Mouse (Mus musculus): ENCODE measurements around the gene Smim13. TPM values are rescaled to one million over a fixed set of nuclear protein-coding genes. Genes with fewer than 3 reads are reported as not detected.
A peak's percentile ranks its signal among the peaks of the same experiment; 100 is the strongest.

The Smim13 gene
- polyA plus RNA-seq, 1 experiment from 2014 or later = 11.0 TPM

DNA sequence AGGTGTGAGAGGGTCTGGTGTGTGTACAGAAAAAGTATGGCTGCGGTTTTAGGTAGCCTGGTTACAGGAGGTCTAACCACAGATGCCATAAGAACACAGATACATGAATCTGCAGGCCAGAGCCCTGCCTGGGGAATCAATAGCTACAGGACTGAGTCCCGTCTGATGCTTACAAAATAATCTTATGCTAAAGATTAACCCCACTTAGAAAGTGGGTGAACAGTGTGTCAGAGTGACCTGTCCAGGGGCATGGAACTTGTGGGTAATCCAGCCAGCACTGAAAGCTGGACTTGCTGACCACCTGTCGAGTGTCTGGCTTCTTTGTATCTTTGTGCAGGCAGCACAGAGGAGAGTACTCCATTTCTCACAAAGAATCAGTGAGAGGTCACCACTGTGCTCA, 33.4 kb upstream of the Smim13 start:
- Histone ChIP-seq H3K27me3 (ENCODE audit: control insufficient read depth, insufficient read depth, low read length) (no peaks in the 10 kb centered on the region), H3K4me1 (ENCODE audit: control insufficient read depth, insufficient read depth, low read length) (0 out of 2 replicates have a peak, but pooled peaks cover 3% of the 10 kb centered on the region), H3K4me3 (ENCODE audit: low read length) (no peak overlapping the region), H3K4me2 (replicated peaks; ENCODE audit: low read depth, low read length) (no peak overlapping the region), H3K27ac (ENCODE audit: low read depth, low read length) (no peak overlapping the region), H3K9me3 (ENCODE audit: control insufficient read depth, low read length) (peaks cover 8% of the 10 kb centered on the region; the same call in 1 of the 2 replicates), H3K9ac (ENCODE audit: low read depth, low read length) (no peak overlapping the region), H3K36me3 (ENCODE audit: control insufficient read depth, insufficient read depth, low read length) (no peaks in the 10 kb centered on the region)
- WGBS = 82% methylated on average over 3 of the region's 3 CpGs
- ATAC-seq (ENCODE audit: low FRiP score, low TSS enrichment) = no peak

- Histone ChIP-seq H3K27me3 (ENCODE audit: control insufficient read depth, insufficient read depth, low read length) (no peaks in the 10 kb centered on the region), H3K9me3 (ENCODE audit: control insufficient read depth, low read length) (peaks cover 31% of the 10 kb centered on the region), H3K4me1 (ENCODE audit: control insufficient read depth, insufficient read depth, low read length) (0 out of 2 replicates have a peak, but pooled peaks cover 3% of the 10 kb centered on the region), H3K36me3 (ENCODE audit: control insufficient read depth, insufficient read depth, low read length) (no peaks in the 10 kb centered on the region), H3K27ac (ENCODE audit: low read depth, low read length) (no peak overlapping the region), H3K9ac (ENCODE audit: low read depth, low read length) (no peak overlapping the region), H3K4me3 (ENCODE audit: low read length) (no peak overlapping the region; the same call in 1 of the 2 replicates), H3K4me2 (replicated peaks; ENCODE audit: low read depth, low read length) (no peak overlapping the region)
- 30% methylated on average over 1 of the region's 1 CpGs for WGBS
- ATAC-seq (ENCODE audit: low FRiP score, low TSS enrichment) = no peak
These were observed 30.6 kb upstream of the Smim13 start for GRCm38 (mm10) chr13:41219056-41219455.

- H3K36me3 ChIP-seq (ENCODE audit: control insufficient read depth, insufficient read depth, low read length) = no peaks in the 10 kb centered on the region
- peak overlapping the region; percentile 60 for H3K4me3 ChIP-seq (ENCODE audit: low read length)
- peaks cover 31% of the 10 kb centered on the region for H3K9me3 ChIP-seq (ENCODE audit: control insufficient read depth, low read length)
- no peaks in the 10 kb centered on the region for H3K27me3 ChIP-seq (ENCODE audit: control insufficient read depth, insufficient read depth, low read length)
- H3K9ac ChIP-seq (ENCODE audit: low read depth, low read length) = peak overlapping the region; percentile 62
- peak overlapping the region; percentile 65 for H3K4me2 ChIP-seq (replicated peaks; ENCODE audit: low read depth, low read length)
- H3K27ac ChIP-seq (ENCODE audit: low read depth, low read length) = no peak overlapping the region; the same call in 1 of the 2 replicates
- peak; percentile 20 for ATAC-seq (ENCODE audit: low FRiP score, low TSS enrichment)
- 1% methylated on average over 32 of the region's 39 CpGs for WGBS
- 0 out of 2 replicates have a peak, but pooled peaks cover 3% of the 10 kb centered on the region for H3K4me1 ChIP-seq (ENCODE audit: control insufficient read depth, insufficient read depth, low read length)
These were observed 29.8 kb upstream of the Smim13 start for GRCm38 (mm10) chr13:41219687-41220303.

DNA sequence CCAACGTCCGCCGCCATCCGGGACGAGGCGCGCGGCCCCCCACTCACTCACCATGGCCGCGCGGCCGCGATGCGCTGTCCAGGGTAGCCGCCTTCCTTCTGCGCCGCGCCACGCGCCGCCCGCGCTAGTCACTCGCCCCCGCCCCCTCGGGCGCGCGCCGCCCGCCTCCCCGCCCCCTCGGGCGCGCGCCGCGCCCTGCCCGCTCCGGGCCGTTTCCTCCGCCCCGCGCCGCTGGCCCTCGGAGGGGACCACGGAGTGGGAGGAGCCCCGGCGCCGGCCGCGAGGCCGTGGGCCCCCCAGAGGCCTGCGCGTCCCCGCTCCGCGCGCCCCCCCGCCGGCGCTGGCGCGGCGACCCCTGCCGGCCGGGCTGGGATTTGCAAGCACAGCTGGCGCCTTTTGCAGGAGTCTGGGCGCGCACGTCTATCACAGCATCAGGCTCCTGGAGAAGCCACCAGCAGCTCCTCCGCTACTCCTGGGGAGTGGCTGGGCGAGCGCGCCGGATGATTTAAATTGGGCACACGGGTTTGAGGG, 29.3 kb upstream of the Smim13 start, which contains the start of gene Elovl2:
Gene Elovl2 (minus strand): TSS at position 102 of the 531 bp plus-strand sequence.
- H3K36me3 ChIP-seq (ENCODE audit: control insufficient read depth, insufficient read depth, low read length) = no peaks in the 10 kb centered on the region
- H3K9ac ChIP-seq (ENCODE audit: low read depth, low read length) = peak within 1 kb of the TSS; percentile 62
- H3K4me1 ChIP-seq (ENCODE audit: control insufficient read depth, insufficient read depth, low read length) = 0 out of 2 replicates have a peak, but pooled peaks cover 3% of the 10 kb centered on the region
- peak within 1 kb of the TSS; percentile 60 for H3K4me3 ChIP-seq (ENCODE audit: low read length)
- WGBS = 3% methylated on average over 42 of the region's 77 CpGs
- no peaks in the 10 kb centered on the region for H3K27me3 ChIP-seq (ENCODE audit: control insufficient read depth, insufficient read depth, low read length)
- ATAC-seq (ENCODE audit: low FRiP score, low TSS enrichment) = peak; percentile 96
- H3K27ac ChIP-seq (ENCODE audit: low read depth, low read length) = no peak within 1 kb of the TSS; the same call in 1 of the 2 replicates
- peaks cover 31% of the 10 kb centered on the region for H3K9me3 ChIP-seq (ENCODE audit: control insufficient read depth, low read length)
- H3K4me2 ChIP-seq (replicated peaks; ENCODE audit: low read depth, low read length) = peak within 1 kb of the TSS; percentile 65

DNA sequence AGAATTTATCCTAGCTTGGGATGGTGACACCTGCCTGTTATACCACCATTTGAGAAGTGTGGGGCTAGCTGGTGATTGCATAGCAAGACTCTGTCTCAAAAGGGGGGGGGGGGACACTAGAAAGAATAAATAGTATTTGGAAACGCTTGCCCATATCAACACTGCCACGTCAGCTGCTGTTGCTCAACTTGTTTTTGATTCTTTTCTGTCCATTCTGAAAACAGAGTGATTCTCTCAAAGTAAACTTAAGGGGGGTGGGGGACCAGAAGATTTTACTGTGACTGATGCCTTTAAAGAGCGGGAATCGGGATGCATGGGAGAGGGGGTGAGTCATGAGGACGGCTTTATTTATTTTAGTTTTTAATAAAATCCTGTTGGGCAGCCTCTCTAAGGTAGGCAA, 23.1 kb upstream of the Smim13 start:
- H3K27ac ChIP-seq (ENCODE audit: low read depth, low read length) = no peak overlapping the region
- H3K4me3 ChIP-seq (ENCODE audit: low read length) = no peak overlapping the region
- ATAC-seq (ENCODE audit: low FRiP score, low TSS enrichment) = no peak
- H3K9me3 ChIP-seq (ENCODE audit: control insufficient read depth, low read length) = peaks cover 20% of the 10 kb centered on the region
- no peak overlapping the region for H3K4me2 ChIP-seq (replicated peaks; ENCODE audit: low read depth, low read length)
- no peaks in the 10 kb centered on the region for H3K4me1 ChIP-seq (ENCODE audit: control insufficient read depth, insufficient read depth, low read length)
- no peaks in the 10 kb centered on the region for H3K36me3 ChIP-seq (ENCODE audit: control insufficient read depth, insufficient read depth, low read length)
- no peak overlapping the region for H3K9ac ChIP-seq (ENCODE audit: low read depth, low read length)
- H3K27me3 ChIP-seq (ENCODE audit: control insufficient read depth, insufficient read depth, low read length) = no peaks in the 10 kb centered on the region
- 72% methylated on average over 5 of the region's 5 CpGs for WGBS

DNA sequence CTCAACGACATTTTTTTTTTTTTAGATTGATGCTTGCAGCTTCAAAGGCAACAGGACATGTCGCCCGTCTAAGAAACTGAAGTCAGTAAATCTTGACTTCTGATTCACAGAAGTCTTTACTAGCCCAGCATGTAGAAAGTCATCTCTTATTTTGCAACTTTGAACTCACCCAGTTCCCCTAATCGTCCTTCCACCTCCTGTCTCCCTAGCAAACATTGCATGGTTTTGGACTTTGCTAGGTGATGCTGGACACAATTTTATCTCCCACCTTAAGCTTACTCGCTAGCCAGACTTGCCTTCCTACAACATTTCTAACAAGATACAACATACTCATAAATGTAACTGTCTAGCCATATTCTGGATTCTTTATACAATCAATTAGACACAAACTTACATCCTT, 21.6 kb upstream of the Smim13 start:
- 84% methylated on average over 5 of the region's 5 CpGs for WGBS
- Histone ChIP-seq H3K36me3 (ENCODE audit: control insufficient read depth, insufficient read depth, low read length) (no peaks in the 10 kb centered on the region), H3K4me2 (replicated peaks; ENCODE audit: low read depth, low read length) (no peak overlapping the region), H3K4me3 (ENCODE audit: low read length) (no peak overlapping the region), H3K27ac (ENCODE audit: low read depth, low read length) (no peak overlapping the region), H3K9ac (ENCODE audit: low read depth, low read length) (no peak overlapping the region), H3K9me3 (ENCODE audit: control insufficient read depth, low read length) (peaks cover 8% of the 10 kb centered on the region; the same call in 1 of the 2 replicates), H3K27me3 (ENCODE audit: control insufficient read depth, insufficient read depth, low read length) (no peaks in the 10 kb centered on the region), H3K4me1 (ENCODE audit: control insufficient read depth, insufficient read depth, low read length) (no peaks in the 10 kb centered on the region)
- no peak for ATAC-seq (ENCODE audit: low FRiP score, low TSS enrichment)

DNA sequence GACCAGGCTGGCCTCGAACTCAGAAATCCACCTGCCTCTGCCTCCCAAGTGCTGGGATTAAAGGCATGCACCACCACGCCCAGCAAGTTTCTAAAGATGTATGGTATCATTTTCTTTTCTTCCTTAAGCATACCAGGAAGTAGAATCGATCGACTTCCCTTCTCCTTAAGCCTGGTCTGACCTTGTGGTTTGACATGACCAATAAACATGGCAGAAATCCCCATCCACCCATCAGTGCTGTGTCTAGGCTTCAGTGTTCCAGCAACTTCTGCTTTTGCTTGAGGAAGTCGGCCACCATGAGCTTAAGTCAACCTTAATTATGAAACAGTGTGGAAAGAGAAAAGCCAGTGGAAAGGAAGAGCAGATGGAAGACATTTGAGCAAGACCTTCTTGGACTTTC, 19.4 kb upstream of the Smim13 start:
- Histone ChIP-seq H3K9me3 (ENCODE audit: control insufficient read depth, low read length) (no peaks in the 10 kb centered on the region), H3K4me2 (replicated peaks; ENCODE audit: low read depth, low read length) (no peak overlapping the region), H3K27ac (ENCODE audit: low read depth, low read length) (no peak overlapping the region), H3K27me3 (ENCODE audit: control insufficient read depth, insufficient read depth, low read length) (no peaks in the 10 kb centered on the region), H3K4me1 (ENCODE audit: control insufficient read depth, insufficient read depth, low read length) (no peaks in the 10 kb centered on the region), H3K36me3 (ENCODE audit: control insufficient read depth, insufficient read depth, low read length) (no peaks in the 10 kb centered on the region), H3K9ac (ENCODE audit: low read depth, low read length) (no peak overlapping the region), H3K4me3 (ENCODE audit: low read length) (no peak overlapping the region)
- no peak for ATAC-seq (ENCODE audit: low FRiP score, low TSS enrichment)
- 90% methylated on average over 4 of the region's 5 CpGs for WGBS

DNA sequence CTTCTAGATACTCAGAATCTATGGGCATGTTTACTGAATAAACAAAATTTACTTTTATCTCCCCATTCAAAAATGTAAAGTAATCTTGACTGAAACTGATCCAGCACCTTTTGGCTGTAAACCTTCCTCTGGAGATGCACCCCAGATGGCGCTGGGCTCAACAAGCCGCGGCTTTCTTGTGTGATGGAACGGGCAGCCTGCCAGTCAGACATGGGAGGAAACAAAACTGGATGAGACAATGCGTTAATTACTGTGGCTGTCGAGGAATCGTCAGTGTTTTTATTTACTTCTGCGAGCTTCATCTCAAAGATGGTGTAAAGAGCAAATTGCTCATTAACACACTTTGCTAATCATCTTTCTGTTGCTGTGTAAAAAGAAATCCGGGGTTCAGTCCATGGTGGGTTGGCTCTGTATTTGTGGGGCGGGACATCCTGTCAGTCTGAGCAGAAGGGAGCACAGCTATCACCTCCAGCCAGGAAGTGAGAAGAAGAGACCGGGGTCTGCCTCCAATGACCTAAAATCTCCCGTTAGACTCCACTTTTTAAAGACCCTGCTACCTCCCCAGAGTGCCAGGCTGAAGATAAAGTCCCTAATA, 18.2 kb upstream of the Smim13 start:
- H3K36me3 ChIP-seq (ENCODE audit: control insufficient read depth, insufficient read depth, low read length) = no peaks in the 10 kb centered on the region

GRCm38 (mm10) chr13:41232209-41232608, 17.4 kb upstream of the Smim13 start:
- H3K27me3 ChIP-seq (ENCODE audit: control insufficient read depth, insufficient read depth, low read length) = no peaks in the 10 kb centered on the region
- ATAC-seq (ENCODE audit: low FRiP score, low TSS enrichment) = no peak
- H3K4me2 ChIP-seq (replicated peaks; ENCODE audit: low read depth, low read length) = no peak overlapping the region
- WGBS = 82% methylated on average over 15 of the region's 15 CpGs
- H3K4me3 ChIP-seq (ENCODE audit: low read length) = no peak overlapping the region
- H3K9ac ChIP-seq (ENCODE audit: low read depth, low read length) = no peak overlapping the region
- H3K9me3 ChIP-seq (ENCODE audit: control insufficient read depth, low read length) = no peaks in the 10 kb centered on the region
- H3K27ac ChIP-seq (ENCODE audit: low read depth, low read length) = no peak overlapping the region
- no peaks in the 10 kb centered on the region for H3K36me3 ChIP-seq (ENCODE audit: control insufficient read depth, insufficient read depth, low read length)
- no peaks in the 10 kb centered on the region for H3K4me1 ChIP-seq (ENCODE audit: control insufficient read depth, insufficient read depth, low read length)

More for the DNA sequence above, 18.2 kb upstream of the Smim13 start:
- Histone ChIP-seq H3K4me3 (ENCODE audit: low read length) (no peak overlapping the region), H3K9me3 (ENCODE audit: control insufficient read depth, low read length) (no peaks in the 10 kb centered on the region), H3K4me2 (replicated peaks; ENCODE audit: low read depth, low read length) (no peak overlapping the region), H3K27me3 (ENCODE audit: control insufficient read depth, insufficient read depth, low read length) (no peaks in the 10 kb centered on the region), H3K9ac (ENCODE audit: low read depth, low read length) (no peak overlapping the region), H3K27ac (ENCODE audit: low read depth, low read length) (no peak overlapping the region), H3K4me1 (ENCODE audit: control insufficient read depth, insufficient read depth, low read length) (no peaks in the 10 kb centered on the region)
- ATAC-seq (ENCODE audit: low FRiP score, low TSS enrichment) = no peak
- 79% methylated on average over 12 of the region's 12 CpGs for WGBS
